Mouse (Mus musculus): ENCODE results near the gene Ank2.

The Ank2 gene

DNA sequence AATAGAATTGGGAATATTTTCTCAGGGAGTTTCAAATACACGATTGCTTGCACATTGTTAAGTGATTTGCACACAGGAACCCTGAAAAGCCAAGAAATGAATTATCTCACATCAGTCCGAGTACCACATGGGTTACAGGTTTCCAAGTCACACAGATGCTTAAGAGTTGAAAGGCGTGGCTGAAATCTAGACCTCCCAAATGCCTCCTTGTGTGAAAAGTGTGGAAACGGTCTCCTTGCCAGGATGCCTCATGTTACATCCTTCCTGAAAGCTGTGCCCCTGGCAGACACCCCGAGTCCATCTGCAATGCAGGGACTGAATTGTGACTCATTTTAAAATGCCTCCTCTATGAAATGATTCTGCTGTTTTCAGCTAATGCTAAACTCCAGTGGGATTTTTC lies 391.9 kb downstream of the Ank2 start:
- POLR2A ChIA-PET, result interaction anchor here in 1 of 4 experiments (0.6 kb wide), 1 partner anchor 46 kb away, joined by 3 read pairs; no protein-coding TSS in a partner anchor
- CTCF ChIA-PET, result no interaction called here

DNA sequence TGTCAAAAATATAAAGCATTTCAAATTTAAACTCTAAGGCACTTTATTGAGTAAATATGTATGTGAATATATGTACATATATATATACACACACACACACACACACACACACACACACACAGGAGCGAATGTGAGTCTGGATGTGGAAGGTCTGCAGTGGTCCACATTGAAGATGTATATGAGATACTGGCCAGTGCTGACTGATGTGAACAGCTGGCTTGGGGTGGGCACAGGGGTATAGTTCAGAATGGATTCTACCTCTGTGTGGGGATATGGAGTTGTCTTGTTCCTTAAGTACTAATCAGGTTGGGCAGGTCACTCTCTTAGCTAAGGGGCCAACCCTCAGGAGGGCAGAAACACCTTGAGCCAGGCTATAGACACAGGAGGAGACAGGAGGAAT lies 397.8 kb downstream of the Ank2 start:
- POLR2A ChIA-PET, result interaction anchor here in 1 of 4 experiments (0.6 kb wide), 1 partner anchor 619 kb away, joined by 5 read pairs; no protein-coding TSS in a partner anchor

GRCm38 (mm10) chr3:127097745-127098144 lies 401.4 kb downstream of the Ank2 start:
- CTCF ChIA-PET, result no interaction called here
- POLR2A ChIA-PET, result no interaction called here

More for the DNA sequence above, 397.8 kb downstream of the Ank2 start:
- CTCF ChIA-PET, result no interaction called here

- ChIA-PET CTCF (no interaction called here), POLR2A (interaction anchor here in 1 of 4 experiments (0.6 kb wide), 1 partner anchor 127 kb away, joined by 4 read pairs; no protein-coding TSS in a partner anchor)
These were observed 402.0 kb downstream of the Ank2 start for GRCm38 (mm10) chr3:127097106-127097505.

- CTCF ChIA-PET, result no interaction called here
- POLR2A ChIA-PET, result interaction anchor here in 1 of 4 experiments (1.0 kb wide), 1 partner anchor 556 kb away, joined by 5 read pairs; no protein-coding TSS in a partner anchor
These were observed 405.5 kb downstream of the Ank2 start for GRCm38 (mm10) chr3:127093631-127094030.

GRCm38 (mm10) chr3:127087574-127087973 lies 411.6 kb downstream of the Ank2 start:
- POLR2A ChIA-PET, result no interaction called here
- CTCF ChIA-PET, result no interaction called here

DNA sequence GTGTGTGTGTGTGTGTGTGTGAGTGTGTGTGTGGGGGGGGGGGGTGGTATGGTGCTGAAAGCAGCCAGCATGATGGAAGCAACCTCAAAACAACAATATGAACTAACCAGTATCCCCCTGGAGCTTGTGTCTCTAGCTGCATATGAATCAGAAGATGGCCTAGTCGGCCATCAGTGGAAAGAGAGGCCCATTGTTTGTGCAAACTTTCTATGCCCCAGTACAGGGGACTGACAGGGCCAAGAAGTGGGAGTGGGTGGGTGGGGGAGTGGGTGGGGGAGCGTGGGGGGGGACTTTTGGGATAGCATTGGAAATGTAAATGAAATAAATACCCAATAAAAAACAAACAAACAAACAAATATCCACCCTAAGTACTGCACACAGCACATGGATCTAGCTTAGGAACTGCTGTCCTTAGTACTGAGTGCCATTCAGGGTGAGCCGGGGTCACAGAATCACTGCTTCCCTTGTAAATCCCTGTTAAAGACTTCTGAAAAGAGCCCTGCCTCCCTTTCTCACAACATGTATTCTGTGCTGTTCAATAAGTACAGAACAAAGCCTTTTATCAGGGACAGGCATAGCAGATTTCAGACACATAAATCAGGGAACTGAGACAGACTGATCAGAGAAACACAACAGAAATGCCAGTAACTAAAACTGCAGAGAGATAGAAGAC lies 412.2 kb downstream of the Ank2 start:
- POLR2A ChIA-PET, result no interaction called here
- CTCF ChIA-PET, result no interaction called here

DNA sequence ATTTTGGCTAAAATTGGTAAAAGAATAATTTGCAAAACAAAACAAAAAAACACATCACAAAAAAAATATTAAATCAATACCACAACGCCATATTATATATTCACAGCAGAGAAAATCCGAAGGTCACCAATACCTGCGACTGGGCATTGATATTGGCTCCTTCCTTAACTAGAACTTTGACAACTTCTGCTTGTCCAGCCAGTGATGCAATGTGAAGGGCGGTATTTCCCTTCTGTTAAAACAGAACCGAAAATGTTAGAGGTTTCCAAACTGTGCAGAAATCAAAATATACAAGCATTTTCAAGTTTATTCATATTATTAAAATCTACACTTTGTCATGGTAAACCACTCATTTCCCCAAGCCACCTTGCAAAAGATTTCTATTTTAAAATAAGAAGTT lies 421.8 kb downstream of the Ank2 start:
- POLR2A ChIA-PET, result no interaction called here
- CTCF ChIA-PET, result no interaction called here

DNA sequence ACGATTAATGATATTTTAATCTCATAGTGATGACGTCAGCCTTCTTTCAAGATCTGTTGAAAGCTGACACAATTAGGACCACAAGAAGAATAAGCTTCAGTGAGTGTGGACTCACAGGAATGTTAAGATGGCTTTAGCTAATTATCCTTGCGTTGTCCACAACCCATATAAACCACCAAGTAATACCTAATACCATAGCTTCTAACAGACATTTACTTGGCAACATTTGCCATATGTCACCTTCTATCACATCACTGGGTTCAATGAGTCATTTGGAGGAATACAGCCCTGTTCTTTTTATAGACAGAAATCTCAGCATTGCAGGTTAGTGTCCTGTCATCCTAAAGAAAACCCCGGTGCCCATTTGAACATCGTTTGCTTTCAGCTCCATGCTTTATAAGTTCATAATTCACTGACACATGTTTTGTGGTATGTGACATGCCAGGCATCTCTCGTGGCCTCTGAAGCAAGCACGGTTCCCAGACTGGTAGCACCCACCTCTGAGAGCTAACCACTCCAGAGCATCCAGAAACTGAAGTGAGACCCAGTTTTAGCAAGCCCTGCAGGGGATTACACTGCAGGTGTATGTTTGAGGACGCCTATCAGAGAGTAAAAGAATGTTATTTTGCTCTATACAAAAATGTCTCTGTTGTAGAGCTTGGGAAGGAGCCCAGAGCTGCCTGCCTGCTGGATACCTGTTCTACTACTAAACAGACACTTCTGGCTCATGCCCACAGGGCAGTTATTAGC lies 423.4 kb downstream of the Ank2 start:
- POLR2A ChIA-PET, result no interaction called here
- CTCF ChIA-PET, result interaction anchor here in 1 of 4 experiments (0.6 kb wide), 1 partner anchor 182 kb away, joined by 3 read pairs; no protein-coding TSS in a partner anchor

DNA sequence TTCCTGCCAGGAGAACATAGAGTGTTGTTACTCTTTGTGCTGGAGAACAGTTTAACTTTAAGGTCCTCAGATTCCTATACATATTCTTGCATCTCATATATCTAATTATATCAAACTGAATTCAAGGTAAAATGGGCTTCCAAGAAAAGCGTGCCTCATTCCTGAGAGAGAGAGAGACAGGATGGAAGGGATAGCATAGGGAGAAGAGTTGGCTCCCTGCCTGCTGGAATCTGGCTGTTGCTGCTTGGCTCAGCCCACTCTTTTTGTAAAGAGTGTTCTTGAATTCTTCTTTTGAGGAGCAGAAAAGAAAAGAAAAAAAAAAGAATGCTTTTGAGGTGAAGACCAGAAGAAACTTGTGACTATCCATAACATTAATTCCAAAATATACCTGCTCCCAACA lies 427.7 kb downstream of the Ank2 start:
- ChIA-PET POLR2A (no interaction called here), CTCF (no interaction called here)

GRCm38 (mm10) chr3:127063654-127064386 lies 435.3 kb downstream of the Ank2 start:
- CTCF ChIA-PET, result no interaction called here

GRCm38 (mm10) chr3:127059671-127060070 lies 439.5 kb downstream of the Ank2 start:
- CTCF ChIA-PET, result no interaction called here
- POLR2A ChIA-PET, result no interaction called here

More at GRCm38 (mm10) chr3:127063654-127064386, 435.3 kb downstream of the Ank2 start:
- POLR2A ChIA-PET, result no interaction called here

- CTCF ChIA-PET, result interaction anchor here in 1 of 4 experiments (0.5 kb wide), 1 partner anchor 774 kb away, joined by 3 read pairs; no protein-coding TSS in a partner anchor
- POLR2A ChIA-PET, result no interaction called here
These were observed 457.9 kb downstream of the Ank2 start for GRCm38 (mm10) chr3:127041288-127041687.

DNA sequence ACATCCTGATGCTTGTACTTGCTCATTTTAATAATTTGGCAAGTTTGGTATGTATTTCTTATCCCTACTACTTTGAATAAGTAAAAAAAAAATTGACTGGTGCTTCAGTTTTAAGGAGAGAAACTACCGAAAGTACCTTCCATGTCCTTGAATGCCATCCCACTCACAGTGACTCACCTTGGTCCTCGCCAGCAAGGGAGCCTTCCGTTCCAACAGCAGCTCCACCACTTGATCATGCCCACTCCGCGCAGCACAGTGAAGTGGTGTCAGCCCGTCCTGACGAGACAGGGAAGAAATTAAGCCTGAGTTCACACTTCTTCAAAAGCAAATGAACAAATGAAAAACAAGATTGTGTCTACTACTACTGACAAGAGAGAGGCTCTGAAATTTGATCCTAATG lies 460.6 kb downstream of the Ank2 start:
- POLR2A ChIA-PET, result no interaction called here
- CTCF ChIA-PET, result no interaction called here

DNA sequence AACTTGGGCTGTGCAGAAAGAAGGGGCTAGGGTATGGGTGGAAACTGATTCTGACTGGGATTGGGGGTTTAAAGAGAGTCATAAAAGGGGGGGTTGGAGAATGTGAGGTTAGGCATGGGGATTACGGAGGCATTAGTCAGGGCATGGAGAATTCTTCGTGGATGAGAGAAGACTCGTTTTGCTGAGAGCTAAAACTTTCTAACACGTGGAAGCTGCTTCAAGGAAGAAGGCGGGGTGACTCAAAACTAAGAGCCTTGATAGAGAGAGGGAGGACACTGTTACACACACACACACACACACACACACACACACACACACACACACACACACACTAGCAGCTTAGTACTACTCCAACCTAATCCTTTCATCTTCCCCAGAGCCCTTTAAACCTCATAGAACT lies 463.0 kb downstream of the Ank2 start:
- POLR2A ChIA-PET, result no interaction called here
- CTCF ChIA-PET, result no interaction called here

- ChIA-PET POLR2A (no interaction called here), CTCF (no interaction called here)
These were observed 463.6 kb downstream of the Ank2 start for GRCm38 (mm10) chr3:127035540-127035939.

DNA sequence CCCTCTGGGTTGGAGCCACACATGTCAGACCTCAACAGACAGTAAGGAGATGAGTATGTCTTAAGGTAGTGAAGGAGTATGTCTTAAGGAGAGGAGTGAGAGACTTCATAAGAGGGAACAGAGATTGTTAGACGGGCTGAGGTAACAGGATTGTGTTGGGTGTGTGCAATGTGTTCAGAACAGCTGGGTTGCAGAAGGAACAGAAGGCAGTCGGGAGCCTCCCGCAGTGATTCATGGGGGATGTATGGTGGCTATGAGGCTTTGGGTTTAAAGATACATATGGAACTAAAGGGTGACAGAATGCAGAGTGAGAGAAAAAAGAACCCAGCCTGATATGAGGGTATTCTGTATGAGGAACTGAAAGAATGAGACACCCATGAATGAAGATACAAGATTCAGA lies 464.2 kb downstream of the Ank2 start:
- ChIA-PET CTCF (no interaction called here), POLR2A (no interaction called here)

DNA sequence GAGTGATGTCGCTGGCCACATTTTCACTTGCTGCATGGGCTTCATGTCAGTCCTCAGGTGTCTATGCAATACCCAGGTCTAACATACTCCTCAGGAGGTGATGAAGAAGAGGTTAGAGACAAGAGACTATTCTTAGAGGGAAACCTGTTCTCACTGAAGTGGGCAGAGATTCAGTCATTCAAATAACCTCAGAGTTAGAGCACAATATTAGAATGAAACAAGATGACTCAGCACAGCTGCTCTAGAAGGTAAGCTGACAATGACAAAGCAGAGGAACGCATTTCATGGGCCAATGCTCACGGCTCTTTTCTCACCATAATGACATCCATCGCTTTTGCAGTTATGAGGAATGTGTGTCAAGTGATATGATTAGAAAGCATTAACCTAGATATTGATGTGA lies 475.2 kb downstream of the Ank2 start:
- ChIA-PET CTCF (no interaction called here), POLR2A (no interaction called here)

GRCm38 (mm10) chr3:127020167-127020566 lies 479.0 kb downstream of the Ank2 start:
- ChIA-PET POLR2A (interaction anchor here in 1 of 4 experiments (0.7 kb wide), 1 partner anchor 9 kb away, joined by 5 read pairs; no protein-coding TSS in a partner anchor), CTCF (interaction anchor here in 1 of 4 experiments (0.6 kb wide), 1 partner anchor 34 kb away, joined by 3 read pairs; no protein-coding TSS in a partner anchor)

- ChIA-PET CTCF (interaction anchor here in 1 of 4 experiments (0.6 kb wide), 1 partner anchor 35 kb away, joined by 3 read pairs; no protein-coding TSS in a partner anchor), POLR2A (interaction anchor here in 1 of 4 experiments (0.7 kb wide), 1 partner anchor 9 kb away, joined by 5 read pairs; no protein-coding TSS in a partner anchor)
These were observed 479.4 kb downstream of the Ank2 start for GRCm38 (mm10) chr3:127019728-127020127.
